Mouse (Mus musculus): ENCODE measurements at regions not wholly inside any gene's neighbourhood (a gene's known extent, or its start where the extent isn't known, plus 50 kb on each side); places are given as distances from the start of the nearest gene placed in this dataset.

DNA sequence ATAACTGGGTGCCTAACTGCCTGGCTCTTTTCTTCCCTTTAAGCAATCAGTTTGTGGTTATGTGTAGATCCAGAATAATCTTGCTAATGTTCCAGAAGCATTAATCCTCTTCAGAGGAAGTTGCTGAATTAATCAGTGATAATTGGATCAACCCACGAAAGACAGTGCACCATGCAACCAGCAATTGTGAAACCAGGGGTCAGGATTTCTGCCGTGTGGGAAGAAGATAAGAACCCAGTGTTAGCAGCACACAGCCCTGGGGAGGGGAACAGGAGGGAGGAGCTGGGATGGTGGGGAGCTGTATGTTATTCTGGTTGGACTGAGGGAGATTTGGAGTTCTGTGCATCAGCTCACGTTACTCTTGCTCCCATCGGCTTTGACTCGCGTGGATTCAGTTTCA lies 75.5 kb upstream of the Gm5148 start:
- H3K9ac ChIP-seq (replicated peaks), result no peak overlapping the region
- TF ChIP-seq CTCF (IDR thresholded peaks at IDR 0.05; ENCODE audit: low read depth) (no peak), EP300 (IDR thresholded peaks at IDR 0.05; ENCODE audit: low read depth) (no peak)
- no peak for ATAC-seq

DNA sequence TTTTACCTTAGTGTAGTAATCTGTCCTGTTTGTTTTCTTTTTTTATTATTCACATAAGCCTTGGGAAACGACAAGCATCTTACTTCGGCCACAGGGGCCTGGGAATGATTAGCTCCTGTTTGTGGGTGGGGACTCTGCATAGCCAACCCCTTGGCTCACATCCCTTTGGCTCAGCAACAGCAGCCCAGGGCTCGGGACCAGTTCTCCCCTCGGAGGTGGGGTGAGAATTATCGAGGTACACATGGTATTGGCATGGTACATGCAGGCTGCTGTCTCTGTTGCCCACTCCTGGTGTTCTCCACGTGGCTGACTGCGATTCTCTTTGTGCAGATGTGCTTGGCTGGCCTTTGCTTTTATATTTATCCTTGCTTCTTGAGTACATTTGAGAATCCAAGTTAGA lies 65.4 kb upstream of the Gm5148 start:
- Histone ChIP-seq H3K4me1 (ENCODE audit: insufficient read depth) (peaks cover 5% of the 10 kb centered on the region; the same call in 1 of the 2 replicates), H3K4me3 (ENCODE audit: low read depth, low read length) (no peak overlapping the region), H3K9me3 (ENCODE audit: low read length) (no peaks in the 10 kb centered on the region), H3K36me3 (replicated peaks; ENCODE audit: insufficient read depth, low read length) (no peaks in the 10 kb centered on the region), H3K27me3 (ENCODE audit: insufficient read depth, low read length) (no peaks in the 10 kb centered on the region), H3K27ac (ENCODE audit: low read depth) (no peak overlapping the region), H3K4me2 (ENCODE audit: low read depth, low read length) (no peak overlapping the region), H3K9ac (replicated peaks) (no peak overlapping the region)
- peak; percentile 44; the same call in 1 of the 2 replicates for ATAC-seq
- WGBS (ENCODE audit: insufficient replicate concordance), result 63% methylated on average over 7 of the region's 7 CpGs
- TF ChIP-seq EP300 (IDR thresholded peaks at IDR 0.05; ENCODE audit: low read depth), result no peak
- no peak for TF ChIP-seq CTCF (IDR thresholded peaks at IDR 0.05; ENCODE audit: low read depth)
- no peak for DNase-seq

More for the DNA sequence above, 75.5 kb upstream of the Gm5148 start:
- no peaks in the 10 kb centered on the region for H3K9me3 ChIP-seq (ENCODE audit: low read length)
- no peak overlapping the region for H3K4me2 ChIP-seq (ENCODE audit: low read depth, low read length)
- no peak overlapping the region for H3K4me3 ChIP-seq (ENCODE audit: low read depth, low read length)
- H3K27me3 ChIP-seq (ENCODE audit: insufficient read depth, low read length), result no peaks in the 10 kb centered on the region
- no peaks in the 10 kb centered on the region for H3K4me1 ChIP-seq (ENCODE audit: insufficient read depth)
- no peaks in the 10 kb centered on the region for H3K36me3 ChIP-seq (replicated peaks; ENCODE audit: insufficient read depth, low read length)
- no peak for DNase-seq
- H3K27ac ChIP-seq (ENCODE audit: low read depth), result no peak overlapping the region
- WGBS (ENCODE audit: insufficient replicate concordance), result 49% methylated on average over 6 of the region's 6 CpGs

DNA sequence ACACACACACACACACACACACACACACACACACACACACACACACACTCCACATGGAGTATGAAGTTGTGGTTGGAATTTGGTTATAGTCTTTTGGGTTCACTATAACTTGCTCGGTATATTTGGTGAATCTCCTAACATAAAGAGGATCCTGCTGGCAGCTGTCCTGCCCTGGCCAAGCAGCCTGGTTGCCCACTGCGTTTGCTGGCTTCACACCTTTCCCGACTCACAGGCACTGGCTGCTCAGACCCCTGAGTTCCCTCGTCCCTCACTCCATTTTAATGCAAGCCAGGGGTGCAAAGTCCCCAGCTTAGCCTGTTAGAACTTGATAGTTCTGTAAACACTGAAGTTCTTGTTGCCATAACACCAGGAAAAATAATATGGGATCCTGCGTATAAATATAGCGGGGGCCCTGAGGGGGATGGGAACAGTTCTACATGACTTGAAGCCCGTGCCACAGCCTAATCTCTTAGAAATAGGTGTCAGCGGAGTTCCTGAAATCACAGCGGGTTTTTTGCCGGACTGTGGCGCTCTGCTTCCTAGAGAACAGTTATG lies 64.9 kb upstream of the Gm5148 start:
- WGBS (ENCODE audit: insufficient replicate concordance), result 68% methylated on average over 11 of the region's 11 CpGs
- DNase-seq, result no peak

DNA sequence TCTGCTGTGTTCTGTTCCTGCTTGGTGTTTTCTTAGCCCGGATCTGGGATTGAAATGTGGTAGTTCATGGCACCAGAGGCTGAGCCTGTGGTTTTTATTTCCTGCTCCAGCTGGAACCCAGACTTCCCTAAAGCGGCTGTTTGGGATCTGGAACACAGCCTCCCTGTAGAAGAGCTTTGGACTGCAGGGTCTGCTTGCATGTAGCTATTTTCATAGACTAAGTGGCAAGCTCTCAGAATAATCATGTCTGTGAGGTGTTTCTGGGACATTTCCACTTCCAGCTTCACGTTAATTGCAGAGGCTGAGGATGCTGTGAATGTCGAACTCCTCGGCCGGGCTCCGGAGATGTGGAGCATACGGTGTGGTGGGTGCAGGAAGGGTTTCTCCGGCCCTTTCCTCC lies 64.1 kb upstream of the Gm5148 start:
- H3K4me3 ChIP-seq (ENCODE audit: low read depth, low read length), result no peak overlapping the region
- no peak overlapping the region for H3K9ac ChIP-seq (replicated peaks)
- no peaks in the 10 kb centered on the region for H3K9me3 ChIP-seq (ENCODE audit: low read length)
- peaks cover 5% of the 10 kb centered on the region; the same call in 1 of the 2 replicates for H3K4me1 ChIP-seq (ENCODE audit: insufficient read depth)
- H3K27ac ChIP-seq (ENCODE audit: low read depth), result no peak overlapping the region
- TF ChIP-seq EP300 (IDR thresholded peaks at IDR 0.05; ENCODE audit: low read depth) (no peak), CTCF (IDR thresholded peaks at IDR 0.05; ENCODE audit: low read depth) (no peak)
- 62% methylated on average over 9 of the region's 9 CpGs for WGBS (ENCODE audit: insufficient replicate concordance)
- no peaks in the 10 kb centered on the region for H3K36me3 ChIP-seq (replicated peaks; ENCODE audit: insufficient read depth, low read length)
- H3K4me2 ChIP-seq (ENCODE audit: low read depth, low read length), result no peak overlapping the region
- H3K27me3 ChIP-seq (ENCODE audit: insufficient read depth, low read length), result no peaks in the 10 kb centered on the region
- ATAC-seq (no peak), DNase-seq (no peak)

More for the DNA sequence above, 64.9 kb upstream of the Gm5148 start:
- Histone ChIP-seq H3K4me2 (ENCODE audit: low read depth, low read length) (no peak overlapping the region), H3K27ac (ENCODE audit: low read depth) (no peak overlapping the region), H3K9ac (replicated peaks) (no peak overlapping the region), H3K36me3 (replicated peaks; ENCODE audit: insufficient read depth, low read length) (no peaks in the 10 kb centered on the region), H3K4me3 (ENCODE audit: low read depth, low read length) (no peak overlapping the region), H3K27me3 (ENCODE audit: insufficient read depth, low read length) (no peaks in the 10 kb centered on the region), H3K4me1 (ENCODE audit: insufficient read depth) (peaks cover 5% of the 10 kb centered on the region; the same call in 1 of the 2 replicates), H3K9me3 (ENCODE audit: low read length) (no peaks in the 10 kb centered on the region)
- peak; percentile 64 for ATAC-seq
- TF ChIP-seq EP300 (IDR thresholded peaks at IDR 0.05; ENCODE audit: low read depth), result no peak
- TF ChIP-seq CTCF (IDR thresholded peaks at IDR 0.05; ENCODE audit: low read depth), result no peak

DNA sequence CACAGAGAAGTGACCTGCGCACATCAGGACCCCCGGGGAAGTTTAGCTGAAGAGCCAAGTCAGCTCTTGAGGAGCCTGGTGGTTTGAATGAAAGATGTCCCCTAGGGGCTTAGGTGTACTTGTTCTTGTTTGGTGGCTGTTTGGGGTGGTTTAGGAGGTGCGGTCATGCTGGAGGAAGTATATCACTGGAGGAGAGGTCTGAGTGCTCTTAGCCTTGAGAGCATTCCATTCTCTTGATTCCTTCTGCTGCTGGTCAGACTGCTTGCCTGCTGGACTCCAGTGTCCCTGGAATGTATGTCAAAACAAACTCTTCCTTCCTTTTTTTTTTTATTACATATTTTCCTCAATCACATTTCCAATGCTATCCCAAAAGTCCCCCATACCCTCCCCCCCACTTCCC lies 62.5 kb upstream of the Gm5148 start:
- no peak overlapping the region for H3K9ac ChIP-seq (replicated peaks)
- H3K9me3 ChIP-seq (ENCODE audit: low read length), result no peaks in the 10 kb centered on the region
- H3K36me3 ChIP-seq (replicated peaks; ENCODE audit: insufficient read depth, low read length), result no peaks in the 10 kb centered on the region
- peaks cover 5% of the 10 kb centered on the region; the same call in 1 of the 2 replicates for H3K4me1 ChIP-seq (ENCODE audit: insufficient read depth)
- DNase-seq (no peak), ATAC-seq (no peak)
- no peaks in the 10 kb centered on the region for H3K27me3 ChIP-seq (ENCODE audit: insufficient read depth, low read length)
- no peak overlapping the region for H3K4me2 ChIP-seq (ENCODE audit: low read depth, low read length)
- H3K4me3 ChIP-seq (ENCODE audit: low read depth, low read length), result no peak overlapping the region
- WGBS (ENCODE audit: insufficient replicate concordance), result 75% methylated on average over 3 of the region's 3 CpGs
- TF ChIP-seq EP300 (IDR thresholded peaks at IDR 0.05; ENCODE audit: low read depth) (no peak), CTCF (IDR thresholded peaks at IDR 0.05; ENCODE audit: low read depth) (no peak)
- H3K27ac ChIP-seq (ENCODE audit: low read depth), result no peak overlapping the region

DNA sequence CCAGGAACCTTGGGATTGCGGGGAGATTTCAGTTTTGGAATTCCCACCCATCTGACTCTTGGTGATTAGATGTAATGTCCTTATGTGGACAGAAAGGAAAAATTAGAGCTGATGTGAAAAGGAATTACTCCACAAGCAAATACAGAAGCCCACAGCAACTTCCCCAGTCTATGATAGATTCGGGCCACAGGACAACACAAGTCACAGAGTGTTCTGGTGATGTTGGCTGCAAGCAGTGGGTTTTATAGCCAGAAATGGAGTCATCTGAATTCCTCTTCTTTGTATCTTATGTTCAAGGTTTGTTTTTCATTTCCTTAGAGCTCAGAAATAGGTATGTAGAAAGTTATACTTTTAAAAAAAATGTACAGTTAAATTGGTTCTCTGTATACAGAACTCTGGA lies 56.8 kb upstream of the Gm5148 start:
- Histone ChIP-seq H3K27ac (ENCODE audit: low read depth) (no peak overlapping the region), H3K4me3 (ENCODE audit: low read depth, low read length) (no peak overlapping the region), H3K27me3 (ENCODE audit: insufficient read depth, low read length) (no peaks in the 10 kb centered on the region), H3K9ac (replicated peaks) (no peak overlapping the region), H3K9me3 (ENCODE audit: low read length) (no peaks in the 10 kb centered on the region), H3K4me2 (ENCODE audit: low read depth, low read length) (no peak overlapping the region), H3K36me3 (replicated peaks; ENCODE audit: insufficient read depth, low read length) (no peaks in the 10 kb centered on the region), H3K4me1 (ENCODE audit: insufficient read depth) (no peaks in the 10 kb centered on the region)
- DNase-seq, result no peak
- 82% methylated on average over 2 of the region's 2 CpGs for WGBS (ENCODE audit: insufficient replicate concordance)
- no peak for TF ChIP-seq CTCF (IDR thresholded peaks at IDR 0.05; ENCODE audit: low read depth)
- no peak for TF ChIP-seq EP300 (IDR thresholded peaks at IDR 0.05; ENCODE audit: low read depth)
- ATAC-seq, result no peak
